Mouse (Mus musculus) heart, postnatal 0 days (tissue): ENCODE measurements around the gene Ldlrad3. TPM values are rescaled to one million over a fixed set of nuclear protein-coding genes. Genes with fewer than 3 reads are reported as not detected.

Source experiments
- ATAC-seq: fragments of 200-750 bp; cut with Nextera tagmentation; 2 replicates; pipeline ENCODE4 v1.8.0; 2017; ENCODE audit warnings: low read depth, moderate number of reproducible peaks, moderate library complexity; ENCODE audit not compliant: insufficient read depth
- DNase-seq: peaks from one replicate; pipeline ENCODE4 v3.0.0-alpha.2; 2016; ENCODE audit warnings: low spot score
- H3K27ac ChIP-seq: fragments of 300-500 bp; sonication (generic); 2 replicates; pipeline ENCODE4 v1.5.1; 2014; ENCODE audit warnings: low read depth, mild to moderate bottlenecking
- H3K27me3 ChIP-seq: fragments of 300-500 bp; sonication (generic); 2 replicates; pipeline ENCODE4 v1.6.1; 2014; ENCODE audit warnings: low read length, mixed read lengths; ENCODE audit not compliant: control insufficient read depth, insufficient read depth
- H3K36me3 ChIP-seq: fragments of 300-500 bp; sonication (generic); replicated peaks from 2 replicates; pipeline ENCODE4 v1.6.1; 2014; ENCODE audit warnings: low read length, mixed read lengths; ENCODE audit not compliant: control insufficient read depth, insufficient read depth
- H3K4me1 ChIP-seq: fragments of 300-500 bp; sonication (generic); 2 replicates; pipeline ENCODE4 v1.6.1; 2014; ENCODE audit warnings: antibody characterized with exemption; ENCODE audit not compliant: control insufficient read depth, insufficient read depth
- H3K4me2 ChIP-seq: fragments of 300-500 bp; sonication (generic); 2 replicates; pipeline ENCODE4 v1.6.1; 2014; ENCODE audit warnings: low read depth, mild to moderate bottlenecking, low read length, moderate library complexity
- H3K4me3 ChIP-seq: fragments of 300-500 bp; sonication (generic); 2 replicates; pipeline ENCODE4 v1.5.1; 2014; ENCODE audit warnings: low read depth, low read length
- H3K9ac ChIP-seq: fragments of 300-500 bp; sonication (generic); replicated peaks from 2 replicates; pipeline ENCODE4 v1.6.1; 2014; ENCODE audit warnings: low read depth, low read length, mixed read lengths
- H3K9me3 ChIP-seq: fragments of 300-500 bp; sonication (generic); replicated peaks from 2 replicates; pipeline ENCODE4 v1.6.1; 2016; ENCODE audit warnings: low read length; ENCODE audit not compliant: control insufficient read depth
- CTCF ChIP-seq: IDR thresholded peaks from 2 replicates; pipeline ENCODE4 v1.5.1; 2016; ENCODE audit warnings: antibody characterized with exemption, control low read depth, low read depth
- EP300 ChIP-seq: IDR thresholded peaks from 2 replicates; pipeline ENCODE4 v1.6.1; 2016; ENCODE audit warnings: antibody characterized with exemption, low read depth
- WGBS: fragments of 180-500 bp; shearing (Covaris S2); extraction: QIAGEN DNeasy Blood & Tissue Kit; methylation state at CpG from one replicate; pipeline ENCODE4 v1.1.7; 2014; 5-methylcytosine and 5-hydroxymethylcytosine counted together
- polyA plus RNA-seq: library from polyadenylated mRNA; unstranded; fragments of >200 nt; fragmentation: Nextera tagmentation; extraction: Ambion mirVana; gene quantifications from 2 replicates; pipeline ENCODE4 v1.2.1, GENCODE M21; 2015
- total RNA-seq: library from RNA; depleted of rRNA; stranded (reverse); fragments of >200 nt; gene quantifications from 2 replicates; pipeline ENCODE4 v1.2.3, GENCODE M21; 2014; ENCODE audit warnings: low replicate concordance

The Ldlrad3 gene
- total and polyA plus RNA-seq, 2 experiments from 2014 or later = 3.5 to 5.4 TPM

DNA sequence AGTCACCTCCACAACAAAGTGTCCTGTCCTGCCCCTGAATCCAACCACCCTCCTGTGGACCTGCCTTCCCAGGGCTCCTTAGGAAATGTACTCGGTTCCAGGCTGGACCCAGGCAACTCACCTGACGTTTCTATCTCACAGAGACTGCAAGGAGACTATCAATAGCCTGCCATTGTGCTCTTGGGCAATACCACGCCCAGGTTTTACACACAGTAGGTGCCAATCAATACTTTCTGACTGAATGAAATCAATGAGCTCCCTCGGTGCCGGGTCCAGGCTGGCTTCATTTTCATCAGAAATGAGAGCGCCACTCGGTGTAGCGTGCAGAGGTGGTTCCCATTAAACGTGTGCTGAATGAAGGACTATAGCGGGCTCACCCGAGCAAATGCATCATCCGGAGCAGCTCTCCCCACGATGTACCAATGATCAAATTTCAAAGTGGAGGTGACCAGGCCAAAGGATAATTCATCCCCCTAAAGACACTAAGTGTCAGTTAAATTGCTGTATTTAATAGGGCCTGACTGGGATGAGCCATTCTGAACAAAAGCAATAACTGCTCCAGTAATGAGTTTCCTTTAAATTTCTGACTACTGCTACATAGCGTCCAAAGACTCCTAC, 43.4 kb downstream of the Ldlrad3 start:
- H3K9ac ChIP-seq = no peak overlapping the region
- TF ChIP-seq CTCF (no peak), EP300 (no peak)
- no peak for DNase-seq
- no peaks in the 10 kb centered on the region for H3K4me1 ChIP-seq
- no peak overlapping the region for H3K4me2 ChIP-seq
- H3K4me3 ChIP-seq = no peak overlapping the region
- H3K27me3 ChIP-seq = no peaks in the 10 kb centered on the region
- WGBS = 86% methylated on average over 14 of the region's 14 CpGs
- H3K36me3 ChIP-seq = no peaks in the 10 kb centered on the region
- H3K9me3 ChIP-seq = no peaks in the 10 kb centered on the region
- no peak for ATAC-seq
- no peak overlapping the region for H3K27ac ChIP-seq

DNA sequence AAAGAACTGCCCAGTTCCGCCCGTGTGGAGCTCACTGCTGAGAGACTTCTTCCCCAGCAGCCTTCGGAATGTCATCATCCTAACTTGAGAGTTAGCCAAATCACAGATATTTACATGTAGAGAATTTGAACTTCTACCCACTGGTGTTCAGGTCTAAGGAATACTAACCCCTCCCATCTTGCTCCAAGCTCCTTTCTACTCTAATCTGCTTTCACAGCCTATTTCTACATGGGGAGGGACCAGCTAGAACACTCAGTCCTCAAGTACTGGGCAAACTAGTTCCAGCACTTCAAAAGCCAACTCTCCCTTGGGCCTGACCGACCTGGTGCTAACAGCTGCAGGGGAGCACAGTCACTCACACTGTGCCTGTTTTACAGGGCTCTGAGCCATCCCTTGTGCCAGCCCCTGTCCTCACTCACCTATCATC, 44.0 kb downstream of the Ldlrad3 start:
- no peaks in the 10 kb centered on the region for H3K4me1 ChIP-seq
- whole genome bisulfite sequencing = 51% methylated on average over 4 of the region's 4 CpGs
- H3K4me3 ChIP-seq = no peak overlapping the region
- H3K27me3 ChIP-seq = no peaks in the 10 kb centered on the region
- no peak for ATAC-seq
- TF ChIP-seq CTCF (no peak), EP300 (no peak)
- H3K4me2 ChIP-seq = no peak overlapping the region
- H3K36me3 ChIP-seq = no peaks in the 10 kb centered on the region
- H3K9ac ChIP-seq = no peak overlapping the region
- H3K9me3 ChIP-seq = no peaks in the 10 kb centered on the region
- no peak for DNase-seq
- H3K27ac ChIP-seq = no peak overlapping the region

GRCm38 (mm10) chr2:102141199-102141598, 45.0 kb downstream of the Ldlrad3 start:
- no peak for TF ChIP-seq EP300
- TF ChIP-seq CTCF = no peak
- no peak overlapping the region for H3K9ac ChIP-seq
- DNase-seq (no peak), ATAC-seq (no peak)
- no peaks in the 10 kb centered on the region for H3K27me3 ChIP-seq
- H3K4me1 ChIP-seq = no peaks in the 10 kb centered on the region
- no peaks in the 10 kb centered on the region for H3K36me3 ChIP-seq
- 85% methylated on average over 2 of the region's 2 CpGs for WGBS
- no peak overlapping the region for H3K27ac ChIP-seq
- H3K4me2 ChIP-seq = no peak overlapping the region
- no peak overlapping the region for H3K4me3 ChIP-seq
- H3K9me3 ChIP-seq = no peaks in the 10 kb centered on the region

GRCm38 (mm10) chr2:102137922-102138321, 48.3 kb downstream of the Ldlrad3 start:
- H3K4me1 ChIP-seq = no peaks in the 10 kb centered on the region
- H3K36me3 ChIP-seq = no peaks in the 10 kb centered on the region
- no peaks in the 10 kb centered on the region for H3K9me3 ChIP-seq
- no peak overlapping the region for H3K4me2 ChIP-seq
- no peaks in the 10 kb centered on the region for H3K27me3 ChIP-seq
- DNase-seq = no peak
- no peak overlapping the region for H3K4me3 ChIP-seq
- ATAC-seq = no peak
- H3K27ac ChIP-seq = no peak overlapping the region
- TF ChIP-seq EP300 (no peak), CTCF (no peak)
- 59% methylated on average over 6 of the region's 6 CpGs for WGBS
- no peak overlapping the region for H3K9ac ChIP-seq

GRCm38 (mm10) chr2:102136184-102136583, 50.0 kb downstream of the Ldlrad3 start:
- no peaks in the 10 kb centered on the region for H3K4me1 ChIP-seq
- TF ChIP-seq EP300 (no peak), CTCF (no peak)

More at GRCm38 (mm10) chr2:102136184-102136583, 50.0 kb downstream of the Ldlrad3 start:
- Histone ChIP-seq H3K9me3 (no peaks in the 10 kb centered on the region), H3K27ac (no peak overlapping the region), H3K9ac (no peak overlapping the region), H3K4me3 (no peak overlapping the region), H3K4me2 (no peak overlapping the region), H3K36me3 (no peaks in the 10 kb centered on the region), H3K27me3 (no peaks in the 10 kb centered on the region)
- WGBS = 68% methylated on average over 3 of the region's 3 CpGs
- DNase-seq (no peak), ATAC-seq (no peak)
